Mouse (Mus musculus) gastrocnemius, adult 18-20 months (tissue): ENCODE results near the gene Lbx1. TPM values are rescaled to one million over a fixed set of nuclear protein-coding genes. Genes with fewer than 3 reads are reported as not detected.

Experiments
- DNase-seq: peaks from one replicate; pipeline ENCODE4 v3.0.0; 2021; ENCODE audit warnings: low spot score
- total RNA-seq, 2 experiments: library from RNA; stranded (reverse); gene quantifications; 2 replicates each; pipeline ENCODE4 v1.2.3; 2021

The Lbx1 gene
- total RNA-seq, 2 experiments from 2014 or later, result 62.4 to 63.1 TPM

DNA sequence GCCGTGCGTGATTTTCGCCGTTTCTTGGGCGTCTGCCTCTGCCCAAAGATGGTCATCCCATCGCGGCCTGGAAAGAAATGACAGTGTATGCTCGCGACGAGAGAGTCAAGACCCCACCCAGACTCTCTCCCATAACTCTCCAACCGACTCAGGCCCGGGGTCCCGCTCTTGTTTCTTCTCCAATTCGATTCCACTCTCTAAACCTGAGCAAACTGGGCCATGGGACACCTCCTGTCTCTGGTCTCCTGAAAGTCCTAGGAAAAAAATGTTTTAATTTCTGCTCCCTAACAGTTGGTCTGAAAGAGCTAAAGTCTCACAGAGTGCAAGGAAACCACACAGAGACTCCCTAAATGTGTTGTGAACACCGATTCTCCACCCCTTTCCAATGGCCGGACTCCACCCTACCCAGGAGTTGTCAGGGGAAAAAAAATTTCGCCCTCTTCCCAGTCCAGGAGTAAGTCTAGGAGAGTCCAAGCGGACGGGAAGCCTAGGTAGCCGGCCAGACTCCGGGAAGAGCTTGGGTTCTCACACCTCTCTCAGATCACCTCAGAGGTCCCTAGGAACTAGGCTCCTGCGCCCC is 1.3 kb downstream of the Lbx1 start:
- peak; percentile 34 for DNase-seq

DNA sequence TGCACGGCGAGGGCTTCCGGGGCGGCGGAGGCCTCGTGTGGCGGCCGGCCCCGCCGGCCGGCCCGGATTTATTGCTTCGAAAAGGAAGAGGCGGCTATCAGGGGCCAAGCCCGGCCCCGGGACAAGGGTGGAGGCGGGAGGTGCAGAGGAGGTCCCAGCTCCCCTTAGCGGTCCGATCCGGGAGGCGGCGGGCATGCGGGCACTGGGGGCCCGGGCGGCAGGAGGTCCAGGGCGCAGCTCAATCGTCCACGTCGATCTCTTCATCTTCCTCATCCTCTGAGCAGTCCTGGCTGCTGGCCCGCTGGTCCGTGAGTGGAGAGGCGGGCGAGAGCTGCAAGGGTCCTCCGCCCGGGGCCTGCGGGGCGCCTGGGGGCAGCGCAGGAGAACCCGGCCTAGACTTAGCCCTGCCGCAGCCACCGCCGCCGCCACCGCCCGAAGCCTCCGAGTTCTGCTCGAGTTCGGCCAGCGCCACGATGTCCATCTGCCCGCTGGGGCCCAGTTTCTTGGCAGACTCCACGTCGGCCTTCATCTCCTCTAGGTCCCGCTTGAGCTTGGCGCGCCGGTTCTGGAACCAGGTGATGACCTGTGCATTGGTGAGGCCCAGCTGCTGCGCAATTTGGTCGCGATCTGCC is 2.0 kb downstream of the Lbx1 start:
- peak; percentile 39 for DNase-seq

DNA sequence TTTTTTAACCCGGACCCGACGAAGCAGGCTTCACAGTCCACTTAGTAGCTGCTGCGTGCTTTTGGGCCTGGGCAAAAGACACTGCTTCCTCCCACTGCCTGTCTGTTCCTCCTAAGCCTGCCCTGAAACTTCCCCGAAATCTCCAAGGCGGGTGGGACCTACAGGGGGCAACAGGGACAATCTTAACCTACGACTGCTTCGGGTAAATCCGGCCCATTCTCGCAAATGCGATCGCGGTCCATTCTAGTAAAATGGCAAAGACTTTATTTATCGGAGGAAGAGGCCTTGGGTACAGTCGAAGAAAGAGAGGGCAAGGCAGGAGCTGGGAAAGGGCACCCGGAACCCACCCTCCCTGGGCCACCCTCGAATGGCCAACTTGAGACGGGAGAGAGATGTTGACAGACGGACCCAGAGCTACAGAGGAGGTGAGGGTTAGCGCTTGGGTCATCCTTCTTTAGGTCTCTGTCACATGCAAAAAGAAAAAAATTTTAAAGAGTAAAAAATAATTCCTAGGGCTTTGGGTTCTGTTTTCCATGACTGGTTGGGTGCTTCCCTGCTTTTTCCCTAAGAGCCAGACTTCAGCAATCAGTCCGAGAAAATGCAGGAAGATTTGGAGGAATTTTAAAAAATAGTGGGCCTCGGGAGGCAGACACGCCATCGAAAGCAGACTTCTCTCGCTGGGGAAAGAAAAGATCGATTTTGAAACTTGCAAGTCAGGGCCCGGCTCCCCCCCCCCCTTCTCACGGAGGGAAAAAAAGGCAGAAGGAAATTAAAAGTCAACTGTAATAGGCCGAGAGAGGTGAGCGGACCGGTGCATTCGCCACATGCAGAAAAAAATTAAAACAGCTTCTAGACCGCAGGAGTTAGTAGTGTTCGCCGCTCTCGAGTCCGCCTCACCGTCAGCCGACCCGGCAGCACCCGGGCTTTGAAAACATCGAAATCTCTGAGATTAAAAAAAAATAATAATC is 2.9 kb downstream of the Lbx1 start:
- no peak for DNase-seq

DNA sequence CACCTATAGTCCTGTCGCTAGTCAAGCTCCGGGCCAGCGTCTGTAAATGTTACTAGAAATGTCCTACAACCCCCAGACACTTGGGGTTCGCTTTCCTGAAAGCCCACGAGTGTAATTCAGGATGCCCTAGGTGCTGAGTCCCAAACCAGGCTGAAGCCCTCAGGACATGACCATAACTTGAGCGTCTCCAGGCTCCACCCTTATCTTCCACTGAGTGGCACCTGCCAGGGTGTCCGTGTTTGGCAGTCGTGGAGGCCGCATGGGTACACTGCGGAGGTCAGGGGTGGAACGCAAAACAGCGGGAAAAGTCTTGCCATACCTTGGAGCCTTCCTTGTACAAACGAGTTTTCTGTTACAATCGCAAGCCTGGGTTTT is 3.6 kb downstream of the Lbx1 start:
- DNase-seq, result peak; percentile 56

DNA sequence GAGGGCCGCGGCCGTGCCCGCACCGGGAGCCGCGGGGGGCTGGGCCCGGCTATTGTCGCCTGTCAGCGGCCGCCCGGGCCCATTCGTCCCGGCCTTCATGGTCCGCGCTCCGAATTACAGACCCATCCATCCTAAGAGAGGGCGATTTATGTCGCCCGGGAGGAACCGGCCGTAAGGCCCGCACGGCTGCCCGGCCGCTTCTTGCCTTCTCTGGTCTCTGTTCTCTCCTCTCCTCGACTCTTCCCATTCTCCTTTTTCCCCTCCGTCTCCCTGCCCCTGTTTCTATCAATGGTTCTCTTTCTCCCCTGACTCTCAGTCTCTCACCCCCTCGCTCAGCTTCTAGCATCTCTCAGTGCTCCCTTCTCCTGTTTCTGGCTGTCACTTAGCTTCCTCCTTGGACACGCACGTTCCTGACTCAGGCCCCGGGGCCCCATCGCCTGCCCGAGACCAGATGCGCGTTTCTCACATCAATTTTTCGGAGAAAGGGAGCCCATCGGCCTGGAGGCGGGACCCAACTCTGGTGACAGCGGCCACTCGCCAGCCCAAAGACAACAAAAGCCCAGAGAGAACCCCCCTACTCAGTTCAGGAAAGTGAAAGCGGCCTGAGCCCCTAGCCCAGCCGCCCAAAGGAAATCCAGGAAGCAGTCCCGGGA is 4.1 kb downstream of the Lbx1 start:
- DNase-seq, result no peak

DNA sequence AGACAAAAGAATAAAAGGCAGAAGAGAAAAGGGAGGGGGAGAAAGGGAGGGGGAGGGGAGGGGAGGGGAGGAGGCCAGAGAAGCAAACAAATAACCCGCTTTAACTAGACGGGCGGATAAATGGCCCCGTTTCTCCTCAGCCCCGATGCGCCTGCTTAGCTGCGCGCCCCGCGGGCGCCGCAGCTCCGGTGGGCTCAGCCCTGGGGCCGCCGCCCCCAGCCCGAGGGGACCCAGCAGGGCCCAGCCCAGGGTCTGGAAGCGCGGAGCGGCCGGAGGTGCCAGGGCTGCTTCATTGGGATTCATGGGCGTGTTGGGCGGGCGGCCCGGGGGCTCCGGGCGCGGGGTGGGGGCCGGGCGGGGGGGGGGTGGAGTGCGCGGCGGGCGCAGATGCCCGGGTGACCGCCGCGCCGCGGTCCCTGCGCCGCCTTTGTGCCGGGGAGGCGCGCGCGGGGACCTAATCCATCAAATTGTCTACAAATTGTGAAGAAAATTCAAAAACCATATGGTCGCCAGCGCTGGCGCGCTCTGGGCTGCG is 4.7 kb downstream of the Lbx1 start:
- no peak for DNase-seq

DNA sequence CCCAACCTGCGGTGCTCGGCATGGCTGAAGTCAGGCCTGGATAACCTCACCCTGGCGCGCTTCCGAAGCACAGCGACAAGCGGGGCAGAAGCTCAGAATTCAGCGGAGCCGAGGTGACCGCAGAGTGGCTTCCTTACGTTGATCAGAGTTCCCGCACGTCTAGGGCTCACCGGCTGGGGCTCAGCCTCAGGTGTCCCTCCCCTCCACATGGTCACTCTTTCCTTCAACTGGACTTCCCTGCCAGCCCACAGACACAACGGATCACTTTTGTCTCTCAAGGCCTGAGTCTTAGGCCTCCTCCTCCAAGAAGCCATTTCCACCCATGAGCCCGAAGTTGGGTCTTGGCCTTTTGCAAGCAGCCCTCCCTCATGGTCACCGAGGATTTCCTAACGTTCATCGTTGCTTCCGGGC is 5.4 kb downstream of the Lbx1 start:
- DNase-seq, result peak; percentile 44

DNA sequence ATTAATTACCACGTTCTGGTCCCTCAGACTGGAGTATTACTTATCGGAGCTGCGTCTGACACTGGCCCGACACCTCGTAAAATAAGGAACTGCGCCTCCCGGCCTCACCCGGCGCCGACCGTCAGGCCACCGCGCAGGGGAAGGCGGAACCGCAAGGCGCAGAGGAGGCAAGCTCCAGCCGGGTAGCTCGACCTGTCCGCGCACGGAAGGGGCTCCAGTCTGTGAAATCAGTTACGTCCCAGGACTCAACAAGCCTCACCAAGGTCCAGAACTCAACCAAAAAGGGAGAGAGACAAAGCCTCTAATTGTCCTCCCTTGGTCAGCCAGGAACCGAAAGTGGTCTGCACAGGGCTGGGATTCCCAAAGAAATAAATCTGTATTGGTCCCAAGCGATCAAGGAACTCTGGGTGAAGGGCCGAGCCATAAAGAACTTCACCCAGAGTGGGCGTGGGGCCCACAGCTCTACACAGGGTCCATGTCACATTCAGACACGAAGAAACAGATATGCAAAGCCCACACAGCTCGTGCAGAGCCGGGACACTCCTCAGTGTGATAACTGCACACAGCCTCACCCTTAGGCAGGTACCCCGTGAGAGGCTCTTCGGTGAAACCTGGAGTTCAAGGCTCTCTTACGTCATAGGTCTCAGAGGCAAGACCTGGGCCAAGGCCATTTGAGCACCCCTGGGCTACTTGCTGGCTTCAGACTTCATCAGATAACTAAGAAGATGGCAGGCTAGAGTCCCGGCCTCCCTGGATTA is 6.1 kb downstream of the Lbx1 start:
- peak; percentile 50 for DNase-seq

DNA sequence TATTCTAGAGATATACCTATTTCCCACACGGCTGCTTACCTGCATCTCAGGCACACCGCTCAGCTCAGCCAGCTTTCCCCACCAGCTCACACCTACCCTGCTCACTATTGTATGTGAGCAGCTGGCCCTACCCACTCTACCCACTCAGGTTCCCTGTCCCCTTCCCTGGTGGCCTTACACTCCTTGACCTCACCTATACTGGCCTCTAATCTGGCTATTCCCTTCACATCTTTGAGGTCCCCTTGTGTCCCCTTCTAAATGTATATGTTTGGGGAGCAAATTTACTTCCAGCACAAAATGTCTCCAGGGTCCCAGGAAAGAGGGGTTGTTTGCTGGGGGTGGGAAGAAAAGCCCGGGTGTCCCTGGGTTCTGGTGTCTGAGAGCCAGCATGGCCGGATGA is 6.8 kb downstream of the Lbx1 start:
- no peak for DNase-seq

DNA sequence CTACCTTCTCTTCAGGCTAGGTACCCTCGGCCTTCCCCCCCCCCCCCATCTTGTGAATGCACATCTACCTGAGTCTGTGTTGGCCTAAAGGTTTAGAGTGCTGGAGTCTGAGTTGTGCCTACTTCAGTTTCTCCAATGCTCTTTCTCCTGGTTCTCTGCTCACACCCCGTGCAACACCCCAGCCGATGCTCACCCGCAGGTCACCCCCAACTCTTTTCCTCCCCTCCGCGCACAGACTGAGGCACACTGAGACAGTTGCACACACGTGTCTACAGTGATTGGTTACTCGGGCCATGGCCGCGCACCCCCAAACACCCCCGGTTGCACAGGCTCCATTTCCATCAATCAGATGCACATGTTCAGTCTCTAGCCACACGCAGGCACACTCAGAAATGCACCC is 7.5 kb downstream of the Lbx1 start:
- no peak for DNase-seq

DNA sequence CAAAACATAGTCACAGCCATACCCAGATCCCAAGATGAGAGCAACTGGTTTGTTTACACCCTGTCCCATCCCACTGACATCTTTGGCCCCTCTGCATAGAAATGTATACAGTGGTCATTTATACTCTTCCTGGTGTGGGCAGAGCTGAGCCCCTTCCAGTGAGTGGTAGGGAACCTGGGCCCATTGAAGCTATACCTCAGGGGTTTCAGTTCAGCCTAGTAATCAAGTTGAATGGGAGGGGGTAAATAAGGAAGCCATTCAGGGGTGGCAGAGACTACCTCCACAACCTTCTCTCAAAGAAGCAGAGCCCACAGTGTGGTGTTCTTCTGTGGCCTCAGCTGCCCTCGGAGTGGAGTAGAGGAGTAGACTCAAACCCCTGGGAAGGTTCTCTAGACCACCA is 7.9 kb downstream of the Lbx1 start:
- DNase-seq, result no peak

DNA sequence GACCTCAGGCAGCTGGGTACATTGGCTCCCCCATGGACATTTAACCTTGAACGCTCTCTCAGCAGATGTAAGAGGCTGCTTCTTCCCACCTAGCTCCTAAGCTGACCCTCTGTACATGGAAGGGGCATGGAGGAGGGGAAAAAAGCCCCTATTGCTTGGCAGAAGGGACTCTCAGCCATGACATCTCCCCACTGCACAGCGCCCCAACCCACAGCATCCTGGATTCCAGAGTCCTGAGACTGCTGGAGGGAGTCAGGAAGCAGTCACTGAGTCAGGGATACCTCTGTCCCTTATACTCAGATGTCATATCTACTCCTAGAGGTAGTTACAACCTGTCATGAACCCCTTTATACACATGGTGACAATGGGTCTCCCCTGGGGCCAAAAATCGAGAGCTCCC is 8.6 kb downstream of the Lbx1 start:
- DNase-seq, result no peak

DNA sequence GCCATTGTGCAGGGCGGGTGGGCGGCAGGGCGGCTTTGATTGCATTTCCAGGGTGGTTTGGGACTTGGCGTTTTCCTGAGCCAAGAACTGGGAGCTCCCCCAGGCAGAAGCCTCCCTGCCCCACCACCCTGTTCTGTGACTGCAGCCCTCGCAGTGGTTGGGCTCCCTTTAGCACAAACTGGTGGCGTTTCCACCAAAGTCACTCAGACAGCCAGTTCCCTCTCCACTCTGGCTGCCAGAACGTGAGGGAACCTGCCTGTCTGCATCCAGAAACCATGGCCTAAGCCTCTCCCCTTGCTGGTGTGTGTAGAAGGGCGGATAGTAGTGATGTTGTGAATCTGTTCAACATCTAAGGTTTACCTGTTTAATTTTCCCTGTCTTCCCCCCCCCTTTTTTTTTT is 9.4 kb downstream of the Lbx1 start:
- no peak for DNase-seq

DNA sequence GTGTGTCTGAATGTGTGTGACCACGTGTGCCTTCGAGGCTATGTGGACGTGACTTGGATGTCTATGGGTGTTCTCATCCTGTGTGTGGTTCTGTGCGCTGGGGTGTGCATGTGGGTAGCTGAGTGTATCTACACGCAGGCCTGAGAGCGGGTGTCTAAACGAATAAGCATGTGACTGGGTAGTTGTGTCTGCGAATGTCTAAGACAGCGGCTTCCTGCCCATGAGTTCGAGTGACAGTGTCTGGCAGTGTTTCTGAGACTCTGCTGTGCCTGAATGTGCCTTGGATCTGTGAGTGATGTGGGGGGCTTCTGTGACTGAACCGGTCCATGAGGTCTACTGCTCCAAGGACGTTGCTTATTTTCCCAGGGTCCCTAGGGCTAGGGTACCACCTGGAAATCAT is 10.5 kb downstream of the Lbx1 start:
- DNase-seq, result no peak

DNA sequence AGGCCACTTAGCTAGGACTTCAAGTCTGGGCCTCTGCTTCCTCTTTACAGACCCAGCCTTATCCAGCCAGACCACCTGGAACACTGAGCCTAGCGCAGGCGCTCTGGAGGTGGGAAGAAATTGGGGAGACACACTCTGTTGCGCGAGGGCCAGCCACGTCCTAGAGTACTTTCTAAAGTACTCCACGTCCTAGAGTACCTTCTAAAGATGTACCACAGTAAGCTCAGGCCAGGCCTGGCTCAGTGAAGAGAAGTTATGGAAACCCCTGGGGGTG is 11.4 kb downstream of the Lbx1 start:
- no peak for DNase-seq

DNA sequence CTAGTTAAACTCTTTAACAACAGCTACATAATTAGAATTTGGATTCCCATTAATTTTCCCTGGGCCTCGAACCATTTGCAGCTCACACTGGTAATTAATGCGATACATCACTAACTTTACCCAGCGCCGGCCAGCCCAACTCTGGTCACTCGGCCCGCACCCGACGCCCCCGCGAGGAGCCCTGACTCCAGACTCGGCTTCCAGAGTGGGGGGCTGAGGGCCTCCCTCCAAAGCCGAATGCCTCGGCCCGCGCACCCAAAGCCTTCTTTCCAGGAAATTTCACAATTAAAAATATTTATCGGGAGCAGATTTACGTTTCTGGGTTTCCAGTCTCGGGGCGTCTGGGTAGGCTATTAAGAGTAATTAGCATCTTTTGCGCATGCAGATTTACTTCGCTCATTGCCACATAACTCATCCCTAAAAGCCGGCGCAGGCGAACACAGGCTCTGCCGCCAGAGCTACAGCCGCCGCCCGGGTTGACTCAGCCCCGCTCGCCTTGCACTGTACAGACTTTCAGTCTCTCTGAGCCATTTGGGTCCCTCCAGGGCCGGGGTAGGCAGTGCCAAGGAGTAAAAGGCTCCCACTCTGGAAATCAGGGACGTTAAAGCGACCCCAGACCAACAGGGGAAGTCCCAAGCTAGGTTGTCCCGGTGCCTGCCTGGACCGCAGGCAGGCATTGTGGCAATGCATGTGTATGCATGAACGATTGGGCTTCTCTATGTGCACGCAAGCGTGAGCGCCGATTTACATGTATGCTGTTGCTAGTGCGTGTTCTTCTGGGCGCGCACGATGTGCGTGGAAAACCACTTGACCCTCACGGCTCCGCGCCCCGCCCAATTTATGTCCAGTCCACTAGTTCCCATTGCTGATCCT is 12.0 kb downstream of the Lbx1 start:
- DNase-seq, result no peak

DNA sequence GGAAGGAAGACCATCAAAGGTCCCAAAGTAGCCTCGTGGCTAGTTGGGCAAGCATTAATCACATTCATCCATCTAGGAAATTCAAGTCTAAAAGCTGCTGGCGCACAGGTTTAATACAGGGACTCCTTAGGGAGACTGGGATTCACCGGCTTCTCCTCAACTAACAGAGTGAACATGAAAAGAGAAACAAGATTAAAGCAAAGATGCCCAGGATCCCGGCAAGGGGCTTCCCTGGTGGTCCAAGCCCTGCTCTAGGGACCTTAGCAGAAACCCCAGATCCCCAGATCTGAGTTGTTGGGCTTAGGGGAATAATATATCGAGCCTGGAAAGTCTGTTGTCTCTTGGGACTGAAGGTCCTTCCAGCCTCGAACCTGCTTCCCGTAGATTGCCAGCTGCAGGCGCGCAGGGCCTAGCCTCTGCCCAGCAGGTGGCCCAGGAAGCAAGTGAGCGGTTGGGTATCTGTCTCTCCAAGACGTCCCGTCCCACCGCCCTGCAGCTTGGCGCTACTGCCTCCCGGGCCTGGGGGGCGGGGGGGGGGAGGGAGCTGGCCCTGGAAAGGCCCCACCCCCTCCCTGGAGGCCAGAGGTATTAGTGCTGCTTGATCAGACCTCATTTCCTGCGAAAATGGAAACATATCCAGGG is 13.3 kb downstream of the Lbx1 start:
- DNase-seq, result peak; percentile 0

DNA sequence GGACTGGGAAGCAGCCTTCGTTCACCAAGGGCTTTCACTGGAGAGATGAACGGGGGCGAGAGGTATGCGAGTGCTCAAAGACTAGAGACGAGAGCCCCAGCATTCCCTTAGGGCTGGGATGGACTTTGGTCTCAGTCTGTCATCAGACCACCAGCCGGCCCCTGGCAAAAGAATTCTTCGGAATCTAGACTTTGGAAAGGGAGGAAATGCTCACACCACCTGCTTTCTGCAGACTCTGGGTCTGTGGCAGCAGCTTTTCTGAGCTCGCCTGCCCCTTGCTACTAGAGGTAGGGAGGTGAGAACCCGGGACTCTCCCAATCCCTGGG is 14.2 kb downstream of the Lbx1 start:
- DNase-seq, result no peak

DNA sequence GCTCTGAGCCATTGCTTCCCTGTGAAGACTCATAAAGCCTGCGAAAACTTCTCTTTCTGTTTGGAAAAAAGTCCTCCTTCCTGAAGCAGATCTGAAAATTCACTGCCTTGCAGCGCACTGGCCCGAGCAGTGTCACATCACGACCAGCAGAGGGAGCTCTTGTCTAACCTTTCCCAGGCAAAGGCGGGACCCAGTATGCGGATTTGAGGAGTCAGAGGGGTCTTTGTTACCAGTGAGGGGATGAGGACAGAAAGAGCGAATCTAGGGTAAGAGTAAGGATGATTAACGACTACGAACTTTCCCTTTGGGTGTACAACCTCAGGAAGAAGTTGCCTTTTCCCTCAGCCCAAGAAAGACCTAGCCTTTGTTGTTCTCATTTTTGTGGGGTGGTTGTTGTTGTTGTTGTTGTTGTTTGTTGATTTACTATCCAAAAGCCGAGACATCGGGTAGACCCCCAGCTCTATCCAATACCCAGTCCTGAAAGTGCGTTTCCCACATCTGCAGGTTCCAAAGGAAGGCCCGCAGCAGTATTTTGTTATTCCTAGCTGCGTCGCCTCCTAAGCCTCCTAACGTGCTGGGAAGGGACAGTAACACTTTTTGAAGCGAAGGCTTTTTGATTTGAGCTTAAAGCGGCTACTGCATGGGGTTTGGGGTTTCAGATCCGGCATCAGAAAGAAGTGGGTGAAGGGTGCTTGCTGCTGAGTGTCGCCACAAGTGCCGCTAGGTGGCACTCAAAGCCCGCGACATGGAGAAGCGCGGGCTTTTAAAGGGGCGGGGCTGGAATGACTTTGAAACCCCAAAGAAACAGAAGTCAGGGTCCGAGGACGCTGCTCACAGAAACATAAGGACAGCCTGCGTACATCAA is 14.8 kb downstream of the Lbx1 start:
- DNase-seq, result peak; percentile 77
